Mouse (Mus musculus): ENCODE results near the gene Macrod1.

- TF ChIP-seq CTCF (IDR thresholded peaks at IDR 0.05; ENCODE audit: extremely low read depth, insufficient read depth, insufficient read length, insufficient replicate concordance) (no peak), POLR2A (IDR thresholded peaks at IDR 0.05; ENCODE audit: low read depth, low read length) (no peak)
Measured at GRCm38 (mm10) chr19:7226511-7226914, 169.9 kb downstream of the Macrod1 start.

Measured in spleen, adult 2 months (tissue).